10 mouse cellular contexts compared by ENCODE assay signal in the genomic region with DNA sequence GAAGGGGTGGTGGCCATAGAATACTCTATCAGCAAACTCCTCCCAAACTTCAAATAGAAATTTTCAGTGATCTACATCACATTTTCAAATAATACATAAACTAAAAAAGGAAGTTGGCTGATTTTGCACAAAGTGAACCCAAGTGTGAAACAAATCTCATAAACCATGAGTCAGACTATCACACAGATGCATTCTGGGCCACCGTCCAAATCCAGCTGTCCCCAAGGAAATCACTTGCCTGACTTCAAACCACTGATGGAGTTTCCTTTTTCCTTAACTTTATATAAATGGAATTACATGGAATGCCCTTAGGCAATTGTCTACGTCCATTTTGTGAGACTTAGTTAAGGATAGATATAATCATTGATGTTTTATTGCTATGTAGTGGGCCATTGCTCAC.
DNase-seq lines count a peak whose midpoint lies in the region; ATAC-seq lines count a peak whose summit lies in the region.
"Had no signal": no experiment of that assay in that cellular context is flagged by ENCODE, and none has a peak within 500 bp of the region (broad histone marks: within the 10 kb centered on the region; RNA-seq: fewer than 3 reads in every experiment).

No protein-coding gene starts in this region.

- no peaks in the 10 kb centered on the region for H3K27me3 ChIP-seq in heart, embryonic 11.5 days (ENCODE audit: control insufficient read depth, insufficient read depth, low read length)
- H3K27me3 ChIP-seq in midbrain, embryonic 10.5 days (ENCODE audit: low read depth, poor library complexity, severe bottlenecking) = no peaks in the 10 kb centered on the region

- no peak overlapping the region for H3K4me3 ChIP-seq in heart, embryonic 11.5 days (ENCODE audit: low read depth, low read length)
- H3K4me3 ChIP-seq in midbrain, embryonic 10.5 days = no peak overlapping the region

- H3K36me3 ChIP-seq in heart, embryonic 11.5 days (ENCODE audit: control insufficient read depth, insufficient read depth, low read length) = no peaks in the 10 kb centered on the region
- no peaks in the 10 kb centered on the region for H3K36me3 ChIP-seq in midbrain, embryonic 10.5 days

- no peak overlapping the region for H3K9ac ChIP-seq in heart, embryonic 11.5 days (ENCODE audit: low read depth, low read length)
- H3K9ac ChIP-seq: liver, postnatal 0 days had no signal

- WGBS in heart, embryonic 11.5 days (ENCODE audit: insufficient replicate concordance) = 71% methylated on average over 2 of the region's 2 CpGs
- WGBS in midbrain, embryonic 10.5 days = 91% methylated on average over 2 of the region's 2 CpGs

- no peak overlapping the region for H3K27ac ChIP-seq in heart, embryonic 11.5 days (ENCODE audit: low read depth, low read length)
- no peak overlapping the region for H3K27ac ChIP-seq in midbrain, embryonic 10.5 days (replicated peaks)

- no peak overlapping the region for H3K4me2 ChIP-seq in heart, embryonic 11.5 days

- no peaks in the 10 kb centered on the region for H3K4me1 ChIP-seq in heart, embryonic 11.5 days (ENCODE audit: control insufficient read depth, insufficient read depth, low read length)
- no peaks in the 10 kb centered on the region for H3K4me1 ChIP-seq in midbrain, embryonic 10.5 days

- no peak for ATAC-seq in heart, embryonic 11.5 days (replicated peaks; ENCODE audit: insufficient number of reproducible peaks, low FRiP score, low TSS enrichment)
- ATAC-seq: liver, postnatal 0 days had no signal

- no peaks in the 10 kb centered on the region for H3K9me3 ChIP-seq in heart, embryonic 11.5 days (replicated peaks; ENCODE audit: control insufficient read depth, low read length)
- no peaks in the 10 kb centered on the region for H3K9me3 ChIP-seq in midbrain, embryonic 10.5 days (replicated peaks)

- peak; percentile 75 to 86 for DNase-seq in heart, adult 18-20 months
- DNase-seq in urinary bladder, postnatal 14 days (ENCODE audit: low spot score) = peak; percentile 50
- DNase-seq in urinary bladder, postnatal 10 days (ENCODE audit: low spot score) = no peak
- peak; percentile 34 to 40 for DNase-seq in kidney, adult 8-10 months
- DNase-seq in spleen, postnatal 36 days (ENCODE audit: low spot score in 2 of 2) = no peak
- DNase-seq in layer of hippocampus, postnatal 10 days (ENCODE audit: low spot score in 2 of 2) = no peak
- DNase-seq in midbrain, embryonic 10.5 days (ENCODE audit: low spot score) = no peak
- DNase-seq: liver, postnatal 0 days; thymus, postnatal 14 days had no signal

Comparison
In these comparisons a context has a peak if more than half of its experiments do, and no peak if none do; other contexts are left out.
1. DNase-seq: peak in heart, adult 18-20 months (2 of 2), urinary bladder, postnatal 14 days (single experiment) and kidney, adult 8-10 months (2 of 2); none in urinary bladder, postnatal 10 days (single experiment), spleen, postnatal 36 days (0 of 2), layer of hippocampus, postnatal 10 days (0 of 2) and midbrain, embryonic 10.5 days (single experiment).